Mouse (Mus musculus): Measurements from ENCODE around the gene Oog3. TPM values are rescaled to one million over a fixed set of nuclear protein-coding genes. Genes with fewer than 3 reads are reported as not detected.

The Oog3 gene
- total RNA-seq (2021): not detected
- long read RNA-seq, experiment 1: 0 reads
- long read RNA-seq, experiment 2: 0 reads

- no peak for DNase-seq (ENCODE audit: low spot score in 2 of 2)
Measured at GRCm38 (mm10) chr4:144162563-144162962, at the start of gene Oog3. Gene Oog3 (minus strand): TSS chr4:144162663.

- DNase-seq (ENCODE audit: low spot score in 2 of 2): no peak
Measured at GRCm38 (mm10) chr4:144190419-144190818, 28.0 kb upstream of the Oog3 start, which contains the start of gene Oog2. Gene Oog2 (plus strand): TSS chr4:144190719.

Other genes with a start within 250 kb of the Oog3 start
- not detected for gene Pramef25, start 211.6 kb downstream of the Oog3 start, total RNA-seq (2021)
- not detected for gene Gm13101, start 195.7 kb downstream of the Oog3 start, total RNA-seq (2021)
- not detected for gene Pramef17, start 168.3 kb downstream of the Oog3 start, total RNA-seq (2021)
- not detected for gene Pramel4, start 103.5 kb downstream of the Oog3 start, total RNA-seq (2021)
- gene Gm13102, start 56.2 kb downstream of the Oog3 start, total RNA-seq (2021): not detected
- not detected for gene Oog2, start 28.1 kb upstream of the Oog3 start, total RNA-seq (2021)
- gene C87977, start 50.7 kb upstream of the Oog3 start, total RNA-seq (2021): not detected
- gene Pramel5, start 117.8 kb upstream of the Oog3 start, total RNA-seq (2021): not detected
- not detected for gene Gm13128, start 167.6 kb upstream of the Oog3 start, total RNA-seq (2021)
- not detected for gene Gm13119, start 195.3 kb upstream of the Oog3 start, total RNA-seq (2021)
- not detected for gene Pramef20, start 215.3 kb upstream of the Oog3 start, total RNA-seq (2021)
- not detected for gene Pramef12, start 245.8 kb upstream of the Oog3 start, total RNA-seq (2021)